Mouse (Mus musculus) ES-Bruce4 (cell line): ENCODE data around the gene Mt2.

Source experiments
- CTCF ChIP-seq: IDR thresholded peaks from one replicate; pipeline ENCODE4 v1.8.1; 2011; ENCODE audit warnings: low read depth, low read length
- EP300 ChIP-seq: IDR thresholded peaks from 2 replicates; pipeline ENCODE4 v1.6.1; 2011; ENCODE audit warnings: low read depth, low read length; ENCODE audit not compliant: insufficient read depth
- POLR2A ChIP-seq: IDR thresholded peaks from one replicate; pipeline ENCODE4 v1.8.1; 2011; ENCODE audit warnings: low read length; ENCODE audit not compliant: insufficient read depth

DNA sequence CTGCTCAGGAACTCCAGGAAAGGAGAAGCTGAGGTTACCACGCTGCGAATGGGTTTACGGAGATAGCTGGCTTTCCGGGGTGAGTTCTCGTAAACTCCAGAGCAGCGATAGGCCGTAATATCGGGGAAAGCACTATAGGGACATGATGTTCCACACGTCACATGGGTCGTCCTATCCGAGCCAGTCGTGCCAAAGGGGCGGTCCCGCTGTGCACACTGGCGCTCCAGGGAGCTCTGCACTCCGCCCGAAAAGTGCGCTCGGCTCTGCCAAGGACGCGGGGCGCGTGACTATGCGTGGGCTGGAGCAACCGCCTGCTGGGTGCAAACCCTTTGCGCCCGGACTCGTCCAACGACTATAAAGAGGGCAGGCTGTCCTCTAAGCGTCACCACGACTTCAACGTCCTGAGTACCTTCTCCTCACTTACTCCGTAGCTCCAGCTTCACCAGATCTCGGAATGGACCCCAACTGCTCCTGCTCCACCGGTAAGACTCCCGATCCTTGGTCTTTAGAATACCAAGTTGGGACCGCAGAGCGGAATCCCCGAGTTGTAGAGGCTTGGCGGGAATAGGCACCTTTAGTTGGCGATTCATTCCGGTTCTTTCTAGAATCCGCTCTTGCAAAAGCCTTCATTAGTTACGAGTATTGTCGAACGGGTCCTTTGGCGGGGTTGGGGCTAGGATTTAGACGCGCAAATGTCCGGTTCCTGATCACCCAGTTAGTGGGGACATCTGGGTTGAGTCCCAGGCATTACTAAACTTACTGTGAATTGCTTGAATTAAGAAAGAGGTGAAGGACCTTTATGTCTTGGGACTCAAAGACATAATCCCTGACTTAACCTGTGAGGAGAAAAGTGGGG lies 6.6 kb downstream of the Mt2 start, which contains the start of gene Mt1:
- TF ChIP-seq EP300 (peak; percentile 86), CTCF (no peak), POLR2A (peak; percentile 88)
